Mouse (Mus musculus) adrenal gland, adult (tissue): ENCODE measurements around the gene Opa3.
A peak's percentile ranks its signal among the peaks of the same experiment; 100 is the strongest.

Experiments used
- DNase-seq, 2 experiments: peaks; one replicate each; pipeline ENCODE4 v3.0.0; 2022 to 2023; ENCODE audit warnings: low spot score in 1 of 2; ENCODE audit not compliant: inconsistent age in 2 of 2

The Opa3 gene

GRCm38 (mm10) chr7:19279052-19279451 is 50.9 kb downstream of the Opa3 start:
- no peak for DNase-seq

DNA sequence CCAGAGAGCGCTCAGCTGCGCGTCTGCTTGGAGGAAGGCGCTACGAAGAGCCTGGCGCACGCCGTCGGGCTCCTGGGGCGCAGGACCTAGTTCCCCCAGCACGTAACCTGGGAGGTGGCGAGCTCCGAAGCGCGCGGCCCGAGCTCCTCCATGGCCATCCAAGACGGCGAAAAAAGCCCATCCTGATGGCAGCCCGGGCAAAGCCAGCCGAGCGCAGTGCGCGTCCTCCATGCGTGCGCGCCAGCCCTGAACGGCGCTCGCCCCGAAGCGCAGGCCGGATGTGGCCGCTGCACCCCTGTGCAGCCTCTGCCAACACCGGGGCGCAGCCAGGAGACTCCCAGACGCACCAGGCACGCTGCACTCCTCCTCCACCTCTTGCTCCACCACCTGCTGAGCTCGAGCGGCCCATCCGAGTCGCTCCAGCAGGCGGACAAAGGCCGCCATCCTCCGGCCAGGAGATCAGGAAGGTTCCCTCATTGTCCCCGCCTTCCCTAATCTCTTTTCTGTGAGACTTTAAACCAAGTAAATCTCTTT is 51.5 kb downstream of the Opa3 start, which contains the start of gene Ppm1n:
Ppm1n (minus strand) TSS at position 484 of the 534 bp plus-strand sequence.
- peak in 1 of 2 experiments; percentile 27 for DNase-seq

GRCm38 (mm10) chr7:19281680-19282304 is 53.7 kb downstream of the Opa3 start:
- DNase-seq = peak in 1 of 2 experiments; percentile 69

DNA sequence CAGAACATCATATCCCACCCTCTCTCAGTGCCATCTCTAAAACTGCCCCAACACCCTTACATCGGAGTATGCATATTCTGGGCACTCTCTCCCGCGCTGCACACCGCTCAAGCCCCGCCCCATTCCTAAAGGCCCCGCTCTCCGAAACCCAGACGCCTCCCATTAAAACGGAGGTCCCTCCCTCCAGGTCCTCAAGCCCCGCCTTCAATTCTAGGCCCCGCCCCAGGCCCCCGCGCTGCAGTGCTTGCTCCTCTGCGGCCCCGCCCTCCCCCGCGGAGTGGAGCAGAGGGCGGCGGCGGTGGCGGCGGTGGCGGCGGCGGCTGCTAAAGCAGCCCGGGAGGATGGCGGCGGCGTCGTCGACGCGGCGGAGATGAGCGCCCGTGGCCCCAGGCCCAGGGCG is 54.3 kb downstream of the Opa3 start, which contains the start of gene Rtn2:
Rtn2 (plus strand) TSS at position 240 of the 400 bp plus-strand sequence.
- peak; percentile 78 to 89 for DNase-seq

DNA sequence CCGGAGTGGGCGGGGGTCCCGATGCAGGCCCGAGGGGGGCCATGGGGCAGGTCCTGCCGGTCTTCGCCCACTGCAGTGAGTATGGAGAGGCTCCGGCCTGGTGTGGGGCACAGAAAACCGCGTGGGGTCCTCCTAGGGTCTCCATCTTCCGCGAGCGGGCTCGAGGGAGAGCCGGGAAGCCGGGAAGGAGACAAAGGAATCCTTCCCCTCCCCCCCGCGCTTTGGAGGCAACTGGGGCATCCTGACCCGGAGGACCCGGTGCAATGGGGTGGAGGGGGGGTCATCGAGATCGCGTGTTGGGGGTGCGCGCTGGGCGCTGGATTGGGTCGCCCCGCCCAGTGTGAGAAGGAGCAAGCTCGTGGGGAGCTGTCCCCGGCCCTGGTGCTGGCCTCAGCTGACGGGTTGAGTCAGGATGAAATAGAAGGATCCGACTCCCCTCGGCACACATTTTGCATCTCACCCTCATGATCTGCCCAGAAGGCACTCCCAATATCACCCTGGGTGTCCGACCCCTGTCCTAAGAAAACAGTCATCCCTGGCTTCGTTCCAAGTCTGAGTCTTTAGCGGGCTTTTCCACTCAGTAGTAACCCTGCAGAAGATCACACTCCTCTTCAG is 54.8 kb downstream of the Opa3 start:
- DNase-seq = peak; percentile 65 to 87

DNA sequence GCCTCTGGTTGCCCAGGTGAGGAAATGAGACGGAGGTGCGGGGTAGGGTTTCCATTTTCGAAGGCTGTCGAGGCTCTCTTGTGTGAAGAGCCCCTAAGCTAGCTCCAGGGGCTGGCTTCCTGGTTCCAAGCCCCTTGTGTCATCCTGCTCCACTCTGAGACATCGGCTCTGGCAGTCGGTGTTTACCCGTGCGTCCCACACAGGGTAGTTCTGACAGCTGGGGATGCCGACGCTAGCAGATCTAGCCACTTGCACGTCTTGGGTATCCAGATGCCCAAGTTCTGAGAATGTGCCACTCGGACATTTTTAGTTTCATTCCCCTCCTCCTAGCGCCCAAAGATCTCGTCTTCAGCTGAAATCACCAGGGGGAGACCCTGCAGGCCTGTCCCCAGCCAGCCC is 55.3 kb downstream of the Opa3 start:
- DNase-seq = no peak

DNA sequence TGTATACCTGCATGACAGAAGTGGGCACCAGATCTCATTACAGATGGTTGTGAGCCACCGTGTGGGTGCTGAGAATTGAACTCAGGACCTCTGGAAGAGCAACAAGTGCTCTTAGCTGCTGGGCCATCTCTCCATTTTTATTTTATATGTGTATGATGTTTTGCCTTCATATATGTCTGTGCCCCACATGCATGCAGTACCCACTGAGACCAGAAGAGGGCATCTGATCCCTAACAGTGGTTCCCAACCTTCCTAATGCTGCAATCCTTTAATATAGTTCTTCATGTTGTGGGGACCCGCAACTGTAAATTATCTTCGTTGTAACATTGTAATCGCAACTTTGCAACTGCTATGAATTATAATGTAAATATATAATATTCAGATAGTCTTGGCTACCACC is 56.6 kb downstream of the Opa3 start:
- peak in 1 of 2 experiments; percentile 79 for DNase-seq

- DNase-seq = peak in 1 of 2 experiments; percentile 61
Observed at GRCm38 (mm10) chr7:19290969-19291596, 62.9 kb downstream of the Opa3 start.

- peak; percentile 94 to 99 for DNase-seq
Observed at GRCm38 (mm10) chr7:19295503-19296185, 67.5 kb downstream of the Opa3 start.

GRCm38 (mm10) chr7:19297034-19297433 is 68.9 kb downstream of the Opa3 start:
- no peak for DNase-seq

- DNase-seq = no peak
Observed at GRCm38 (mm10) chr7:19297794-19298193, 69.7 kb downstream of the Opa3 start.

DNA sequence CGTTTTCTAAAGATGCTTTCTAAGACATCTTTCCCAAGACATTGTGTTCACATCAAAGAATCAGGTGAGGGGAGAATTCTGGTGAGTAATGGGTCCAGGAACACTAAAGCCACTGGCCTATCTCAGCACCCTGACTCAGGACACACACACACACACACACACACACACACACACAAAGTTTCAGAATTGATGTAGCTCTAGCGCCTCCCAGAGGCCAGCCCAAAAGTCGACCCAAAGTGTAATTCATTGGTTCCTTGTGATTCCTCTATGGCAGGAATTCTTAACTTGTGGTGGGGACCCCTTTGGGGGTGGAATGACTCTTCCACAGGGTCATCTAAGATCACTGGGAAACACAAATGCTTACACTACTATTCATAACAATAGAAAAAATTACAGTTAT is 71.1 kb downstream of the Opa3 start:
- DNase-seq = peak in 1 of 2 experiments; percentile 81

DNA sequence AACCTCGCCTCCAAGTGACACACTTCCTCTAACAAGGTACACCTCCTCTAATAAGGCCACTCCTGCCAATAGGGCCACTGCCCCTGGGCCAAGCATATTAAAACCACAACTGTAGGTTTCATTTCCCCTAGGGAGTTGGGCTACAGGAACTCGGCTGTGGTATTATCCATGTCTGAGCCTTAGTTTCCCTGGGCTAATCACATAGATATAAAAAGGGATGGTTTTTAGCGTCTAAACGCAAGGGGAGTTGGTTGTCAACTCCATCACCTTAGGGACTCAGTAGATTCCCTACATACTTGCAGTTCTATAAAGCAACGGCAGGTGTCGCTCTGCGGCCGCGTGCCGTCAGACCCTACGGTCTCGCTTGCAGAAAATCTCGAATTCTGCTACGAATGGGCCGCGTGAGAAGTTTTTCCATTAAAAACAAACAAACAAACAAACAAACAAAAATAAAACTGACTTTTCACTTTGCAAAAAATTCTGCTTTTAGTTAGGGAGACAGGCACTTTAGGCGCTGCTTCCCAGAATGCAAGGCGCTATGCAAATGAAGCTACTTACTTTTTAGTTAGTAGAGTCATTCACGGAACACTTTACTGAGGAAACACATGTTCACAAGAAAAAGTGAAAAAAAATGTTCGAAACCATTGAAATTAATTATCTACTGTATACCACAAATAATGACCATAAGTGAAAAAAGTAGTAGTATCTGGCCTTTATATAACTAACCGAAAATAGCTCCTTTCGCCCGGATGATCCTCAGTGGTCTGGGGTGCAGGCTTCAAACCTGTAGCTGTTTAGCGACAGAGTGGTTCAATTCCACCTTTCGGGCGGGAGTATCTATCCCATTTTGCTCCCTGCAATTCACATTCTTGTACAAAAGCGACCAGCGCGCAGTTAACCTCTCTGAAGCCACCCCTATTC is 72.6 kb downstream of the Opa3 start:
- peak; percentile 75 to 93 for DNase-seq

- peak in 1 of 2 experiments; percentile 39 for DNase-seq
Observed at GRCm38 (mm10) chr7:19301461-19302263, 73.5 kb downstream of the Opa3 start.

- DNase-seq = no peak
Observed at GRCm38 (mm10) chr7:19302264-19303045, 74.3 kb downstream of the Opa3 start.

DNA sequence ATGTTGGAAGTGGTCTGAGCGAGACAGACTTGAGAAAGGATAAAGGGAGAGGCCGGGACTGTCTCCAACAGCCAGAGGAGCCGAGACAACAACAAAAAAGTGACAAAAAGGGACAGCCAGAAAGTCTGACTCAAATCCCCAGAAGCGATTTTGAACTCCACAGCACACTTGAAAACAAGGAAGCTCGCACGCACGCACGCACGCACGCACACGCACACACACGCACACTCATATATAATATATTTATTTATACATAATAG is 74.8 kb downstream of the Opa3 start:
- no peak for DNase-seq

DNA sequence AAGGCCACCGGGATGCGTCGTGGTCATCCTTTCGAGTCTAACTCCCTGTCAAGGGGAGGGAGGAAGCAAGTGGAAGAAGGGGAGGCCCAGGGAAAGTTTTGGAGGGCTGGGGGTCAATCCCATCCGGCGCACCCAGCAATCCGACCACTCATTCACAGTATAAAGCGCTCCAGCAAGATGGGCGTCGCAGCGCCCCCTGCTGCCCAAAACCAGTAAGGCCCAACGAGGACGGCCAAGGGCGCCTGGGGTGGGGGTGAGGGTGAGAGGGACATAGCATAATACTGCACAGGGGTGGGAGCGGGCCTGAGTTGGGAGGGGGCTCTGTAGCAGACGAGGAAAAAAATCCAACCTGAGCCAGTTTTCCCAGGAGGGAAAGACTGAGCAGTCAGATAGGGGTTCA is 75.6 kb downstream of the Opa3 start:
- DNase-seq = peak; percentile 75 to 90

DNA sequence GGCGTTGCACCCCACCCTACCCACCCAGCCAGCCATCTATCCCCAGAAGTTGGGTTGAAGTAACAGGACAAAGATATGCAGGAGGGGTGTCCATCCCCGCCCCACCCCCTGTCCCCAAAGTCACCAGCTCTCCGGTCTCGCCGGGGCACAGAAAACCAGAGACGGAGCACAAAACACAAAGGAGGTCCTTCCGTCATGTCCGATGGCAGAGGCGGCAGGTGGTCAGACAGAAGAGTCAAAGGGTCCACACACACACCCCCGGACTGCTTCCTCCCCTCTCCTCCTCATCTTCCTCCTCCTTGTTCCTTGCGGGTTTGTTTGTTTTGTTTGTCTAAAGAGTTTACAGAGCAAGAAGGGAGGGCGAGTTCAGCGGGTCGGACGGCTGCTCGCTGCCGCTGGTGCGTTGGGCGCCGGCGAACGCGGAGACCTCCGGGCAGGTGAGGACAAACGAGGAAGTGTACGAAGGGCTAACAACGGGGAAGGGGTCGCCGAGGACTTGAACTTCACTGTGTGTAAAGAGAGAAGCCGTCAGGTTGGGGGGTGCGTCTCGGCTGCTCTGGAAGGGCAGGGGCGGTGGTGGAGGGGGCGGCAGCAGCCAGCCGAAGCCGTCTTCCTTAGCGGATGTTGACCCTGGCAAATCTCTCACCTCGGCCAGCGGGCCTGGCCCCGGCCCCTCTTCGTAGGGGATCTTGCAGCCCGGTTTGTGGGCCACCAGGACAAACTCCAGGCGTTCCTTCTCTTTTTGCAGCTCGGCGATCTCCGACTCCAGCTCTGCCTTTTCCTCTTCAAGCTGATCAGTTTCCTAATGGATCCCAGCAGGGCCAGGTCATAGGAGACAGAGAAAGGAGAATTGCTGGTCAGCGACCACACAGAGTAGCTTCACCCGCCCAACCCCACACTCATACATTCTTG is 76.6 kb downstream of the Opa3 start:
- DNase-seq = peak in 1 of 2 experiments; percentile 34
